Mouse (Mus musculus): ENCODE measurements at regions not wholly inside any gene's neighbourhood (a gene's known extent, or its start where the extent isn't known, plus 50 kb on each side); places are given as distances from the start of the nearest gene placed in this dataset.

GRCm38 (mm10) chr15:42913285-42913684 lies 2779.1 kb downstream of the 9330182O14Rik start:
- TF ChIP-seq GATA1 (IDR thresholded peaks at IDR 0.05; ENCODE audit: borderline replicate concordance, low read length) (no peak), FLI1 (IDR thresholded peaks at IDR 0.05; ENCODE audit: low read length) (no peak)

Data from megakaryocyte, embryonic 14.5 days (primary cell).